Mouse (Mus musculus) frontal cortex, postnatal 10 days (tissue): ENCODE data around the gene Arsk.

Experiments
- DNase-seq, 2 experiments: peaks; one replicate each; pipeline ENCODE4 v3.0.0; 2022; ENCODE audit warnings: low spot score in 2 of 2, mixed read lengths in 1 of 2

Gene Arsk

GRCm38 (mm10) chr13:76098493-76099303 is at the start of gene Arsk, which contains the start of gene Ttc37:
Gene Arsk (minus strand): TSS chr13:76098660.
Gene Ttc37 (plus strand): TSS chr13:76098734.
- DNase-seq: peak; percentile 91 to 93

GRCm38 (mm10) chr13:76141117-76141808 is 42.8 kb upstream of the Arsk start:
- DNase-seq: no peak

GRCm38 (mm10) chr13:76138862-76139261 is 40.4 kb upstream of the Arsk start:
- DNase-seq: no peak

- DNase-seq: no peak
Observed at GRCm38 (mm10) chr13:76132415-76132814, 34.0 kb upstream of the Arsk start.

GRCm38 (mm10) chr13:76128799-76129198 is 30.3 kb upstream of the Arsk start:
- no peak for DNase-seq

- DNase-seq: no peak
Observed at GRCm38 (mm10) chr13:76109069-76109824, 10.8 kb upstream of the Arsk start.

GRCm38 (mm10) chr13:76101989-76102388 is 3.5 kb upstream of the Arsk start:
- DNase-seq: no peak

- DNase-seq: no peak
Observed at GRCm38 (mm10) chr13:76098116-76098492, 356 bp downstream of the Arsk start.

- no peak for DNase-seq
Observed at GRCm38 (mm10) chr13:76074323-76074722, 24.1 kb downstream of the Arsk start.

- no peak for DNase-seq
Observed at GRCm38 (mm10) chr13:76064363-76064945, 34.0 kb downstream of the Arsk start.

GRCm38 (mm10) chr13:76063548-76063947 is 34.9 kb downstream of the Arsk start:
- no peak for DNase-seq

GRCm38 (mm10) chr13:76062569-76062968 is 35.9 kb downstream of the Arsk start:
- no peak for DNase-seq

GRCm38 (mm10) chr13:76062126-76062525 is 36.3 kb downstream of the Arsk start:
- no peak for DNase-seq

- no peak for DNase-seq
Observed at GRCm38 (mm10) chr13:76059591-76059990, 38.9 kb downstream of the Arsk start.

GRCm38 (mm10) chr13:76057267-76058069 is 41.0 kb downstream of the Arsk start:
- DNase-seq: no peak

- no peak for DNase-seq
Observed at GRCm38 (mm10) chr13:76056896-76057266, 41.6 kb downstream of the Arsk start, which contains the start of gene Gpr150. Gene Gpr150 (minus strand): TSS chr13:76056996.

GRCm38 (mm10) chr13:76056261-76056724 is 42.2 kb downstream of the Arsk start:
- DNase-seq: peak; percentile 53 to 70

GRCm38 (mm10) chr13:76055391-76056232 is 42.8 kb downstream of the Arsk start:
- DNase-seq: peak in 1 of 2 experiments; percentile 32

GRCm38 (mm10) chr13:76044971-76045370 is 53.5 kb downstream of the Arsk start:
- DNase-seq: no peak

- DNase-seq: no peak
Observed at GRCm38 (mm10) chr13:76042455-76042854, 56.0 kb downstream of the Arsk start.
